Mouse (Mus musculus) hindbrain, embryonic 10.5 days (tissue): Measurements from ENCODE around the gene Olfr839-ps1. TPM values are rescaled to one million over a fixed set of nuclear protein-coding genes. Genes with fewer than 3 reads are reported as not detected.

ENCODE experiments used
- DNase-seq: peaks from one replicate; pipeline ENCODE4 v3.0.0-alpha.2; 2017; ENCODE audit warnings: low spot score
- H3K27ac ChIP-seq: fragments of 300-500 bp; sonication (generic); 2 replicates; pipeline ENCODE4 v1.5.1; 2016; ENCODE audit warnings: mild to moderate bottlenecking, moderate library complexity
- H3K27me3 ChIP-seq: fragments of 300-500 bp; sonication (generic); 2 replicates; pipeline ENCODE4 v1.6.1; 2016; ENCODE audit warnings: mild to moderate bottlenecking; ENCODE audit not compliant: poor library complexity, insufficient read depth, severe bottlenecking
- H3K36me3 ChIP-seq: fragments of 300-500 bp; sonication (generic); 2 replicates; pipeline ENCODE4 v1.6.1; 2016; ENCODE audit warnings: mild to moderate bottlenecking, moderate library complexity
- H3K4me1 ChIP-seq: fragments of 300-500 bp; sonication (generic); replicated peaks from 2 replicates; pipeline ENCODE4 v1.6.1; 2016; ENCODE audit warnings: mild to moderate bottlenecking
- H3K4me3 ChIP-seq: fragments of 300-500 bp; sonication (generic); 2 replicates; pipeline ENCODE4 v1.5.1; 2016; ENCODE audit warnings: mild to moderate bottlenecking, moderate library complexity
- H3K9me3 ChIP-seq: fragments of 300-500 bp; sonication (generic); 2 replicates; pipeline ENCODE4 v1.6.1; 2016; ENCODE audit warnings: mild to moderate bottlenecking, moderate library complexity
- WGBS: fragments of 180-500 bp; shearing (Covaris S2); methylation state at CpG from one replicate; pipeline ENCODE4 v1.1.7; 2016; 5-methylcytosine and 5-hydroxymethylcytosine counted together
- polyA plus RNA-seq: library from polyadenylated mRNA; unstranded; fragments of >200 nt; fragmentation: Nextera tagmentation; extraction: Ambion mirVana; gene quantifications from 2 replicates; pipeline ENCODE4 v1.2.1, GENCODE M21; 2016

Gene Olfr839-ps1
- not detected in 2 replicates for polyA plus RNA-seq

- Histone ChIP-seq H3K27ac (no peak within 1 kb of the TSS), H3K36me3 (no peaks in the 10 kb centered on the region), H3K4me3 (no peak within 1 kb of the TSS), H3K9me3 (peaks cover 20% of the 10 kb centered on the region), H3K27me3 (no peaks in the 10 kb centered on the region), H3K4me1 (no peaks in the 10 kb centered on the region)
- no peak for DNase-seq
- WGBS: 80% methylated on average over 1 of the region's 1 CpGs
These were observed at the start of gene Olfr839-ps1 for GRCm38 (mm10) chr9:19177212-19177611. Olfr839-ps1 (minus strand) TSS chr9:19177312.

- peaks cover 10% of the 10 kb centered on the region; the same call in 1 of the 2 replicates for H3K9me3 ChIP-seq
- no peak for DNase-seq
- no peaks in the 10 kb centered on the region for H3K27me3 ChIP-seq
- no peak within 1 kb of the TSS for H3K4me3 ChIP-seq
- no peaks in the 10 kb centered on the region for H3K4me1 ChIP-seq
- H3K27ac ChIP-seq: no peak within 1 kb of the TSS
- 85% methylated on average over 1 of the region's 1 CpGs for WGBS
- H3K36me3 ChIP-seq: no peaks in the 10 kb centered on the region
These were observed 41.1 kb downstream of the Olfr839-ps1 start, which contains the start of gene Olfr837 for GRCm38 (mm10) chr9:19136017-19136416. Olfr837 (plus strand) TSS chr9:19136317.

- Histone ChIP-seq H3K27ac (no peak within 1 kb of the TSS), H3K4me1 (no peaks in the 10 kb centered on the region), H3K36me3 (no peaks in the 10 kb centered on the region), H3K27me3 (no peaks in the 10 kb centered on the region), H3K9me3 (peaks cover 2% of the 10 kb centered on the region; the same call in 1 of the 2 replicates), H3K4me3 (no peak within 1 kb of the TSS)
- DNase-seq: no peak
These were observed 57.0 kb downstream of the Olfr839-ps1 start, which contains the start of gene Olfr836 for GRCm38 (mm10) chr9:19120082-19120481. Olfr836 (plus strand) TSS chr9:19120382.

Other genes starting within 250 kb of the Olfr839-ps1 start
- gene Olfr832, start 240.2 kb downstream of the Olfr839-ps1 start, polyA plus RNA-seq: not detected in 2 replicates
- gene Olfr834, start 189.3 kb downstream of the Olfr839-ps1 start, polyA plus RNA-seq: not detected in 2 replicates
- not detected in 2 replicates for gene Olfr835, start 144.6 kb downstream of the Olfr839-ps1 start, polyA plus RNA-seq
- not detected in 2 replicates for gene Olfr836, start 56.9 kb downstream of the Olfr839-ps1 start, polyA plus RNA-seq
- not detected in 2 replicates for gene Olfr837, start 41.0 kb downstream of the Olfr839-ps1 start, polyA plus RNA-seq
- gene Olfr843, start 74.7 kb upstream of the Olfr839-ps1 start, polyA plus RNA-seq: not detected in 2 replicates
- gene Olfr844, start 139.0 kb upstream of the Olfr839-ps1 start, polyA plus RNA-seq: not detected in 2 replicates
- not detected in 2 replicates for gene Olfr845, start 159.1 kb upstream of the Olfr839-ps1 start, polyA plus RNA-seq
- gene Olfr846, start 186.7 kb upstream of the Olfr839-ps1 start, polyA plus RNA-seq: not detected in 2 replicates
- gene Olfr847, start 201.4 kb upstream of the Olfr839-ps1 start, polyA plus RNA-seq: not detected in 2 replicates